Mouse (Mus musculus) adrenal gland, postnatal 0 days (tissue): ENCODE results near the gene Mfsd4b1. TPM values are rescaled to one million over a fixed set of nuclear protein-coding genes. Genes with fewer than 3 reads are reported as not detected.

ENCODE experiments used
- polyA plus RNA-seq: library from polyadenylated mRNA; unstranded; fragments of >200 nt; fragmentation: Nextera tagmentation; extraction: Ambion mirVana; gene quantifications from 2 replicates; pipeline ENCODE4 v1.2.1, GENCODE M21; 2015

The Mfsd4b1 gene
- 0.26 and 0.35 TPM in 2 replicates for polyA plus RNA-seq

GRCm38 (mm10) chr10:40024554-40025428, at the start of gene Mfsd4b1:
Gene Mfsd4b1, minus strand, starts transcription at chr10:40025268.

GRCm38 (mm10) chr10:39986466-39986865, 38.6 kb downstream of the Mfsd4b1 start, which contains the start of gene Mfsd4b5:
Gene Mfsd4b5, minus strand, starts transcription at chr10:39986646.

GRCm38 (mm10) chr10:39959761-39960440, 65.2 kb downstream of the Mfsd4b1 start, which contains the start of gene Mfsd4b3:
Gene Mfsd4b3, minus strand, starts transcription at chr10:39960153.

Other genes starting within 250 kb of the Mfsd4b1 start
- 4.6 and 6.9 TPM in 2 replicates for gene Mfsd4b4, start 126.0 kb downstream of the Mfsd4b1 start, polyA plus RNA-seq
- not detected in 2 replicates for gene Mfsd4b2, start 98.3 kb downstream of the Mfsd4b1 start, polyA plus RNA-seq
- 2.1 and 3.8 TPM in 2 replicates for gene Mfsd4b3, start 65.1 kb downstream of the Mfsd4b1 start, polyA plus RNA-seq
- 0.05 and 0.22 TPM in 2 replicates for gene Mfsd4b5, start 38.6 kb downstream of the Mfsd4b1 start, polyA plus RNA-seq
- gene Slc16a10, start 117.0 kb upstream of the Mfsd4b1 start, polyA plus RNA-seq: 6.0 and 7.9 TPM in 2 replicates
- 62.1 and 63.0 TPM in 2 replicates for gene Rpf2, start 221.8 kb upstream of the Mfsd4b1 start, polyA plus RNA-seq
- 72.1 and 81.5 TPM in 2 replicates for gene Gtf3c6, start 232.8 kb upstream of the Mfsd4b1 start, polyA plus RNA-seq